Mouse (Mus musculus): ENCODE data around the gene Kif1c.

The Kif1c gene

DNA sequence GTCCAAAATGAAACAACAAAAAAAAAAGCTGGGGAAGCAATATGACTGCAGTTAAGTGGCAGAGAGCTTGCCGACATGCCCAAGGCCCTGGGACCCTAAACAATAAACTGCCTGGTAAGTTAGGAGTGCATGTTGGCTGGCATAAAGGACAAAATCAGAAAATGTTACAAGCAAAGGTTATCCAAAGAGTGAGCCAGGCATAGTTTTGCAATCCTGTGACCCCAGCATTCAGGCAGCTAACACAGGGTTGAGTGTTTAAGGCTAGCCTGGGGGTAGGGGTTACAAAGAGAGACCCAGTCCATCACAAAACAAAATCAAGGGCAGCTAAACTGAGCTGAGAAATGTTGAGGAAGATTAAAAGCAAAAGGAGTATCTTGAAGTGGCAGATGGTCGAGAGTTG, 1.3 kb upstream of the Kif1c start:
- no peak for DNase-seq

DNA sequence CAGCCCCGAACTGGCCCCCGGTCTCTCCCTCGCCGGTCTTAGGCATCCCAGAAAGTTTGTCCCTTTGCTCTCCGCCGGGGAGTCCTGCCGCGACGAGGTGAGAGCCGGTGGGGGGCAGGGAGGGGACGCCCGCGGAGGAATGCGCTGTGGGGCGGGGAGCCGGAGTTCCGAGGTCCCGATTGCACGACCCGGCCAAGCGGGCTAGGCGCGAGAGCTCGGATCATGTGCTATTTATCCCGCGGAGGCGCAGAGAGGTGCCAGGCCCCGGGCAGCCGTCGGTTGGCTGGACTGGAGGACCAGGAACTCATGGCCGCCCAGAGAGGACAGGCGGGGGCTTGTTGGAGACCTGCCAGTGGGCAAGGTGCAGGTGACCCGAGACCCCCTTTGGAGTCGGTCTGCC, 265 bp downstream of the Kif1c start:
- DNase-seq = peak; percentile 85

DNA sequence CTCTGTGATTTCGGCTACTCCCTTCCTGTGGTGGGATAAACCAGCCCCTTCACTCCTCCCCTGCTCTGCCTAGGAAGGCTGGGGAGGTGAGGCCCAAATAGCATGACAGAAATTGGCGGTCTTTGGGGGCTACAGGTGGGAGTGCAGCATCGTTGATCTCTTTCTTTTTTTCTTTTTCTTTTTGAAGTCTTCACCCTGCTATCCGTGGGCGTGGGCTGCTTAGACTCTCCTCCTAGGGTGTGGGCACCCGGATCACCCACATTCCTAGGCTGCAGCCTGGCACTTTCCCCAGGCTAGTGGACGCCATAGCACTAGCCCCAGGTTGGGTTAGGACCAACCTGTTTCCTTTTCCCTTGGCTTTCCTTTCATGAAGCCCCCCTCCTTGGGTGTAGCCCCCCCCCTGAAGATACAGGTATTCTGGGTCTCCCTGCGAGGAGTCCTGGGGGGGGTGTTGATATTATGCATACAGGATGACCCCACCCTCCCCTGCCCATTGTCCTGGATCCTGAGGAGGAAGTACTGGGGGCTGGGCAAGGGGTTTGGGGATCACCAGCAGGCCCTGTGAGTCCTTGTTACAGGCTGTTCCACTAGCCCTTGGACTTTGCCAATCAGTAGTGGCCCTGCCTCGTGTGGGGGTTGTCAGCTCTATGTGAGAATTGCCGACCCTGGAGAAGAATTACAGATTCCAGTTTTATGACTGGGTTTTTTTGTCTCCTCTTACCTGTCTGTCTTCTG, 1.0 kb downstream of the Kif1c start:
- DNase-seq = no peak

DNA sequence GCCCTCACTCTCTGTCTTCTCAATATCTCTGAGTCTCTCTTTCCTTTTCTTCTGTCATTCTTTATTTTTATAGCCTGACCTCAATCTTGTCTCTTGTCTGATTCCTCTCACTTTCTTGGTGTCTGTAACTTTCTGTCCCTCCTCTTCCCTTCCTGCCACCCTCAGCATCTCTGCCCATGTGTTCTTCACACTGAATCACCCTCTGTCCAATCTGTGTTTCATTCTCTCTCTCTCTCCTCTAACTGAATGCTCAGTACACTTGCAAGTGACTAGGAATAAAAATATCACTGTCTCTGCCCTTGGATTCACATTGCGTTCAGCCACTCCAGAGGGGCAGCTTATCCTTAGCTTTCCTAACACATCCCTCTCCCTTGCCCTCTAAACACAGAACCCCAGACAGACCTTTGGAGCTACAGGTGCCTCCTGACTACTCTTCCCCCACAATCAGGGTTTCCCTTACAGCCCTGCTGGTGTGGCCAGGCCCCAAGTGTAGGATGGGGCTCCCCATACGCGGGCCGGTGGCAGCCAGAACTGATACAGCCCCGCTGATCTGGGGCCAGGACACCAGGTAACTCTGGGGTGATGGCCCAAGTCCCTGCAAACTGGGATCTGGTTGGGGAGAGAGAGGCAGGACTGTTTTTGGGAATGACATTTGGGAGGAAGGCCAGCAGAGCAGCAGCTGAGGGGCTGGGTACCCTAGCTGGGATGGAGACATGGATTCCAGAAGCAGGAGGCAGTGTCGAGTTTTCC, 1.8 kb downstream of the Kif1c start:
- DNase-seq = no peak

GRCm38 (mm10) chr11:70702781-70703180, 2.4 kb downstream of the Kif1c start:
- DNase-seq = no peak

DNA sequence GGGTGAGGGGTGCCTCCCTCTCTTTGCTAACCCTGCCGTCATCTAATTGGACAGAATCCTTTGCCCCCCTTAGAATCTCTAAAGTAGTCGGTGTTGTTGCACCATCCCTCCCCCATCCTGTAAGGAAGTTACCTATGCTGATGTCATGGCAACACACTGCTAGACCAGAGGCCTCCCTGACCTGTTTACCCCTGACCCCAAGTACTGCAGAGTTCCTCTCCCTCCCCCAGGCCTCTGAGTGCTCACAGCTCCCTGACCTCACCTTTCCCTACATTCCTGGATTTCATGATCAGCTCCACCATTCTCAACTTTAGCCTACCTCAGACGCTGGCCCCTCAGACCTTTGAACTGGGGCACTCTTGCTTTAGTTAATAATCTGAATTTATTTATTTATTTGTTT, 5.8 kb downstream of the Kif1c start:
- DNase-seq = peak; percentile 31

- no peak for DNase-seq
These were observed 10.7 kb downstream of the Kif1c start for GRCm38 (mm10) chr11:70711026-70711425.

GRCm38 (mm10) chr11:70713222-70713621, 12.9 kb downstream of the Kif1c start:
- DNase-seq = peak; percentile 47

DNA sequence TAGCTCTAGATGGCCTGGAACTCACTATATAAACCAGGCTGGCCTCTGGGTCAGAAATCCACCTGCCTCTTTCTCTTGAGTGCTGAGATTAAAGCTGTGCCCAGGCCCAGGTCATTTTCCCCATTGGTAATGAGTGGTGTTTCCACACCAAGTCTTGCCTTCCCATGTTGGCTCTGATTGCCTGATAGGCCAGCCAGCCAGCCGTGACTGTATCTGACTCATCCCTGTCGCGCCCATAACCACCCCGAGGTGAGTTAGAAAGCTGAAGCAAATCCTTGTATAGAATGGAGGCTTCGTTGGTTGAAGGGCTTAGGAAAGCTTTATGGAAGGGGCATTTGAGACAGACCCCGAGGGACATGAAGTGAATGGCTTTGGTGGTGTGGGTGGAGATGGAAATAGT, 15.5 kb downstream of the Kif1c start:
- no peak for DNase-seq

DNA sequence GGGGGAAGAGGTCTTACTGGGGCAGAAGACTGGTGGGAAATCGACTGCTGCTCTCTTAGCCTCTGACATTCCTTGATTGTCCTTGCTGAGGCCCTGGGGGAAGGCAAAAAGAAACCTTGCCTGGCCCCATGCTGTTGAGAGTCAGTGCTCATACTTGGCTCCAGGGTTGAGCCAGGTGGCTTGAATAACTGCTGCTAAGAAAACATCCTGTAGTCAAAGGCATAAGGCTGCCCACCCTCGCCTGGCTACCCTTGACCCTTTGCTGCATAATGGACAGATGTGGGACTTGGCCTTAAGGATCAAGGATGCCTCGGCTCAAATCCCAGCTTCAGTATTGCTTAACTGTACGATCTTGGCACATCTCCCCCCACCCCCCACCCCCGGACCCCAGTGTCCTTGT, 18.1 kb downstream of the Kif1c start:
- no peak for DNase-seq

DNA sequence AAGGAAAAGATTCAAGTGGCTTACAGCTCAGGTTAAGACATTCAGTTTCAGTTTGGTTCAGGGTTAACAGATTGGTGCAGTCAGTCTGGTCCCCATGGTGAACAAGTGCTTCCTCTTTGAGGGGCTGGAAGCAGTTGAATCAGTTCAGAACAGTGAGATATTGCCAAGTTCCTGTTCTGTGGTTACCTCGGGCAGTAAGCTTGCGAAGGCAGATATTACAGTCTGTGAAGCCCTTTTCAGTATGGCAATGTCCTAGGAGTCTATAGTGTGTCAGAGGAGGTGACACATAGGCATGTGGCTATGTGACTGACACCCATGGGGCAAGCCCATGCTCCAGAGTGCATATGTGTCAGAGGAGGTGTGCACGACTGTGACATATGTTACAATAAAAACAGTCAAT, 20.2 kb downstream of the Kif1c start:
- no peak for DNase-seq

DNA sequence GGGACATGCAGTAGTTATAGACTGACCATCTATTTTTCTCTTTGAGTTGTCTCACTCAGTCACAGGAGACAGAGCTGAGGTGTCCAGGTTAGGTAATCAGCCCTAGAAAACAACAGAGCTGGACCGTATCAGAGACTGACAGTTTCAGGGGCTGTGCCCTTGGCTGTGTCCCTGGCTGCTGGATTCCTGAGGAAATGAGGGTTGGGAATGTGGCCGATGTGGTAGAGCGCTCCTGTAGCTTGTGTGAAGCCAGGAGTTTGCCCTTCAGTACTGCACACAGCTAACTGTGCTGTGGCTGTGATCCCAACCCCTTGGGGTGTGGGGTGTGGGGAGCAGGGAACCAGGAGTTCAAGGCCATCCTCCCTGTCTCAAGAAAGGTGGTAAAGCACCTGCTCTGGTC, 20.7 kb downstream of the Kif1c start:
- no peak for DNase-seq

DNA sequence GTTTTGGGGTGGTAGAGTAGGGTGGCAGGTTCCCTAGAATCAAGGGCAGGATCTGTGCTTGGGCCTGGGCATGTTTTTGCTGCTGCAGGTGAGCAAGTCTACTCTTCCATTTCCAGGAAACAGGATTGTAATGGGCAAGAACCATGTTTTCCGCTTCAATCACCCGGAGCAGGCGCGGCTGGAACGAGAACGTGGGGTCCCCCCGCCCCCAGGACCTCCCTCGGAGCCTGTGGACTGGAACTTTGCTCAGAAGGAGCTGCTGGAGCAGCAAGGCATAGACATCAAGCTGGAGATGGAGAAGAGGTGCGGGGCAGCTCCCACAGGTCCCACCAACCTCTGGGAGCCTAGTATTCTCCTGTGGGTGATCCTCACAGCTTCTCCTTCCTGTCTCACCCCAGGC, 24.4 kb downstream of the Kif1c start:
- DNase-seq = peak; percentile 42

- DNase-seq = no peak
These were observed 26.2 kb downstream of the Kif1c start for GRCm38 (mm10) chr11:70726585-70726984.

DNA sequence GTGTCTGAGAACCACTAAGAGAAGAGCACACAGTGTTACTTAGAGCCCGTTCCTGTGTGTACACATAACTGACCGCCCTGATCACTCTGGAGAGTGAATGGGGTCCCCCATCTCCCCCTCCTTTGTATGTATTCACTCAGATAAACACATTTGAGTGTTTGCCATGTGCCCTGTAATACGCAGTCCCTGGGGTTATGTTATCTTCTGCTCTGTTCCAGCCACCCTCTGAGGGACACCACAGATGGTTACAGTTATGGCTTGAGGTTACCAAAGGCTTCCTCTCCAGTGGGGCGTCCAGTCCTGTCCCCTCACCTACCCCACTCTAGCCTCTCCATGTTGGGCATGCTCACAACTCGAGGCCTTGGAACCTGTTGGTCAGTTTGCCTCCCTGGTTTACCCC, 27.0 kb downstream of the Kif1c start:
- DNase-seq = no peak

DNA sequence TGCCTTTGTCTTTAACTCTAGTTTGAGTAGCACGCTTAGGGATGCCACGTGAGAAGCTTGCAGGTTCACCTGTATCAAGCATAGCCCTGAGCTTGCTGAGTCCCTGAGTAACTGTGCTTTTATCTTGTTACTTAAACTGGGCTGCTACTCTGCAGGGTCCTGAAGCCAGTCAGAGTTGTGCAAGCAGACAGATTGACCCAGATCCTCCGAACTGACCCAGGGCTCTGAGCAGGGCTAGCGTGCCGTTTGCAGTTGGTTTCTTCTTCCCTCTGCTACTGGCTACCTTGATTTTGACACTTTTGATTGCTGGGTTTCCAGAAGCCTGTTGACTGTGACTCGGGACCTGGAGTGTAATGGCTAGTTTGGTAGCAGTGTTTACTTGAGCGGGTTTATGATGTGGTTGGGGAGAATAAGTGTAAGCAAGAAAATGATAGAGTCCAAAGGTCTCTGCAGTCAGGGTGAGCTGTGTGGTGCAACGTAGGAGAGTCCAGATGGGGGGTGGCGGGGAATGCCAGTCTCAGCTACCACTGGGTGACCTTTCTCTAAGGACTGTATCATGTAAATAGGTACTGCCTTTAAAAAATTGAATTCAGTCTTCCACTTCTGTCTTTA, 30.2 kb downstream of the Kif1c start:
- DNase-seq = peak; percentile 65

DNA sequence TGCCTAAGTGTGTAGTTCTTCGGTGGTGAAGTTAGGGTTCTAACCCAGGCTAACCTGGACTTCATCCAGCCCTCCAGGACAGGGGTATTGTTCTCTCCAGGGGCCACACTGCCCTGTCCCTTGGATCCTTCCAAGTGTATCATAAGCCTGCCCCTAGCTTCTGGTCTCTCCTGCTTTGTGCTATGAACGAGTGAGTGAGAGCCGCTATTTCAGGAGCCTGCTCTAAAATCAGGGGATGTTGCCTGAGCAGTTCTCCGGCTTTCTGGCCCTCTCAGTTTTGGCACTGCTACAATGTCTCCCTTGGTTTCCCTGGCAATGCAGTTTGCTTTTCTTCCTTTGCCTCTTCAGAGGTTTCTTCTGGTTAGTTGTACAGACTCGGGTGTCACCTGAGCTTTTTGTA, 30.8 kb downstream of the Kif1c start:
- DNase-seq = no peak

GRCm38 (mm10) chr11:70733256-70733655, 32.9 kb downstream of the Kif1c start:
- no peak for DNase-seq

DNA sequence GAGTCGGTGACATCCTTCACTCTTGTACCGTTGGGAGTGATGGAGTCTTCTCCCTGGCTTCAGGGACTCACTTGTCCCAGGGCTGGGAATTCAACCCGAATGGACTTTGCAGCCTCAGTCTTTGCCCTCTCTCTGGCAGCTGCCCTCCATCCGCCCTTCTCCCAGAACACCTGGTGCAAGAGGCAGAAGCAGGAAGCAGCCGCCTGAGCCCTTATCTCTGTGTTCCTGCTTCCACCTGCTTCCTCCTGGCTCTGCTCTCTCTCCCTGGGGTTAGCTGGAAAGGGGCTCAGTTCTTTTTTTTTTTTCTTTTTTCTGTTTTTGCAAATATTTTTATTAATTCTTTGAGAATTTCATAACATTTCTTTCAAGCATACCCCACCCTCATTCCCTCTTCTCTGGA, 37.4 kb downstream of the Kif1c start:
- DNase-seq = no peak

DNA sequence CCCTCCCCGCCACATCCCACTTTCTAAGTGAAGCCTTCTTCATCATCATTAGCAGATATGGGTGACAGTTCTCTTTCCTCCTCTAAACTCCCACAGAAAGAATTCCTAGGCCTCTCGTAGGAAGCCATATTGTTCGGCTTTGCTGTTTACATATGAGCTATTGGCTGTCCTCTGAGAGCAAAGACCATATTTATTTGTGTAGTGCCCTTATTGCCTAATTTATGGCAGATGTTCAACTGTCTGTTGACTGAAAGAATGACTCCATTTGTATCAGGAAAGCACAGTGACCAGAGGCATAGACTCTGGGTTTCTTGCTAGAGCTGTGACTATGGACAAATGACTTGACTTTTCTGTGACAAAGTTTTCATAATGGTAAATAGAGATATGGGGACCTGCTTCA, 41.3 kb downstream of the Kif1c start:
- no peak for DNase-seq

- DNase-seq = no peak
These were observed 41.8 kb downstream of the Kif1c start for GRCm38 (mm10) chr11:70742117-70742516.

GRCm38 (mm10) chr11:70742581-70743459, 42.5 kb downstream of the Kif1c start:
- DNase-seq = no peak

DNA sequence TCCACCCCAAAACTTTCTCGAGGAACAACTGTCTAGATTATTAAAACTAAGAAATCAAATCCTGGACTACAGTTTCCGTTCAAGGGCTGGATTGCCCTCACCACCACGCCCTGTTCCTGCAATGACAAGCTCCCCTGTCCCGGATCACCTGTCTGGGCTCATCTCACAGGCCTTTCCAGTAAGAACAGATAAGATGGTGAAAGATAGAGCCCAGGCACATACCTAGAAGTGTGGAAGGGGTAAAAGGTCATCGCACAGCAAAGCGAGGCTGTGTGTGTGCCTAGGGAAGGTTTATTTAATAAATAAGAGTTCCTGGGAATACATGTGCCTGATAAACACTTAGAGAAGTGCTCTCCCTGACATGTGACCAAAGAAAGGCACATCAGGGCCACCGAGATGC, 45.3 kb downstream of the Kif1c start:
- DNase-seq = no peak
